23 mouse cellular contexts compared by ENCODE assay signal in the genomic region with DNA sequence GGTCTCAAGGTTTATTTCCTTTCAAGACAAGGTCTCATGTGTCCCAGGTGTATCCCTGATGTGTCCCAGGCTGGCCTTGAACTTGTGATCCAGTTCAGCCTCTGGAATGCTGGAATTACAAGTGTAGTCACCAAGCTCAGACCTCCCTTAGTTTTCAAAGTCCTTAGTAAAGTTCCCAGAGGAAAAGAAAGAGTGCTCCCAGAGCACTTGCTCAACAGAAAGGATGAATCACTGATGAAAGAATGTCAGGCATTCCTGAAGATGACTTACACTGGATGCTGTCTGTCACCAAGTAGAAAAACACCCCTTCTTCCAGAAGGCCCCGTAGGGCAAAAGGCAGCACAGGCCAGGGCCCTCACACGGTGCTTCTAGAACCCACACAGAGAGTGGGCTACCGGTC. TPM values are rescaled to one million over a fixed set of nuclear protein-coding genes. Genes with fewer than 3 reads are reported as not detected.
DNase-seq lines count a peak whose midpoint lies in the region; ATAC-seq lines count a peak whose summit lies in the region.
"Had no signal": no experiment of that assay in that cellular context is flagged by ENCODE, and none has a peak within 500 bp of the region (broad histone marks: within the 10 kb centered on the region; RNA-seq: fewer than 3 reads in every experiment).

No protein-coding gene starts in this region.

- no peak overlapping the region for H3K4me3 ChIP-seq in heart, embryonic 10.5 days
- no peak overlapping the region for H3K4me3 ChIP-seq in kidney, embryonic 14.5 days (ENCODE audit: low read length)
- H3K4me3 ChIP-seq in limb, embryonic 10.5 days, result no peak overlapping the region
- H3K4me3 ChIP-seq: embryonic facial prominence, embryonic 15.5 days; forebrain, embryonic 15.5 days; heart, adult 2 months; megakaryocyte, embryonic 14.5 days; midbrain, embryonic 13.5 days had no signal

- H3K4me1 ChIP-seq in heart, embryonic 10.5 days, result peaks cover 52% of the 10 kb centered on the region
- H3K4me1 ChIP-seq in kidney, embryonic 14.5 days (ENCODE audit: control insufficient read depth, insufficient read depth, low read length), result 0 out of 2 replicates have a peak, but pooled peaks cover 3% of the 10 kb centered on the region
- peaks cover 21% of the 10 kb centered on the region for H3K4me1 ChIP-seq in limb, embryonic 10.5 days

- DNase-seq in heart, embryonic 10.5 days (ENCODE audit: low spot score), result no peak
- DNase-seq in heart, postnatal 10 days, result no peak
- peak; percentile 51 for DNase-seq in lung, postnatal 36 days
- no peak for DNase-seq in lung, adult 18-20 months
- peak; percentile 71 for DNase-seq in Muller cell, postnatal 12 days (ENCODE audit: inconsistent ontology term)
- no peak for DNase-seq in limb, embryonic 10.5 days (ENCODE audit: low spot score)
- DNase-seq: cerebellum, adult 9-10 months; gastrocnemius, postnatal 25 days; kidney, adult 9 months; kidney, postnatal 4 days; liver, postnatal 0 days; right cerebral cortex, postnatal 14 days; thymus, adult 2 months; thymus, postnatal 4 days had no signal

- no peak overlapping the region for H3K4me2 ChIP-seq in kidney, embryonic 14.5 days (replicated peaks; ENCODE audit: low read depth, low read length)
- H3K4me2 ChIP-seq: embryonic facial prominence, embryonic 15.5 days; forebrain, embryonic 15.5 days; midbrain, embryonic 13.5 days had no signal

- no peaks in the 10 kb centered on the region for H3K9me3 ChIP-seq in heart, embryonic 10.5 days
- no peaks in the 10 kb centered on the region for H3K9me3 ChIP-seq in kidney, embryonic 14.5 days (ENCODE audit: control insufficient read depth, low read length)
- no peaks in the 10 kb centered on the region for H3K9me3 ChIP-seq in limb, embryonic 10.5 days (replicated peaks)
- H3K9me3 ChIP-seq: embryonic facial prominence, embryonic 15.5 days; forebrain, embryonic 15.5 days; midbrain, embryonic 13.5 days had no signal

- ATAC-seq in kidney, embryonic 14.5 days (ENCODE audit: low FRiP score, low TSS enrichment), result no peak
- ATAC-seq: forebrain, embryonic 15.5 days; hindbrain, postnatal 0 days; intestine, embryonic 16.5 days; liver, postnatal 0 days; midbrain, embryonic 13.5 days had no signal

- H3K36me3 ChIP-seq in heart, embryonic 10.5 days, result no peaks in the 10 kb centered on the region
- H3K36me3 ChIP-seq in kidney, embryonic 14.5 days (ENCODE audit: control insufficient read depth, insufficient read depth, low read length), result no peaks in the 10 kb centered on the region
- H3K36me3 ChIP-seq in limb, embryonic 10.5 days, result no peaks in the 10 kb centered on the region
- H3K36me3 ChIP-seq: embryonic facial prominence, embryonic 15.5 days; forebrain, embryonic 15.5 days; midbrain, embryonic 13.5 days had no signal

- WGBS in heart, embryonic 10.5 days, result 29% methylated on average over 3 of the region's 3 CpGs
- WGBS in kidney, embryonic 14.5 days, result 76% methylated on average over 3 of the region's 3 CpGs
- WGBS in limb, embryonic 10.5 days, result 83% methylated on average over 3 of the region's 3 CpGs

- no peak overlapping the region for H3K9ac ChIP-seq in kidney, embryonic 14.5 days (ENCODE audit: low read depth, low read length)
- H3K9ac ChIP-seq: embryonic facial prominence, embryonic 15.5 days; forebrain, embryonic 15.5 days; liver, postnatal 0 days; midbrain, embryonic 13.5 days had no signal

- intact Hi-C loops in heart, postnatal 10 days (cut with DNase I), result no loop called here

- peak overlapping the region; percentile 73 for H3K27ac ChIP-seq in heart, embryonic 10.5 days
- H3K27ac ChIP-seq in kidney, embryonic 14.5 days (ENCODE audit: low read depth, low read length), result no peak overlapping the region
- no peak overlapping the region for H3K27ac ChIP-seq in limb, embryonic 10.5 days
- H3K27ac ChIP-seq: embryonic facial prominence, embryonic 15.5 days; forebrain, embryonic 15.5 days; heart, adult 2 months; hindbrain, postnatal 0 days; midbrain, embryonic 13.5 days; stomach, postnatal 0 days had no signal

- no peaks in the 10 kb centered on the region for H3K27me3 ChIP-seq in heart, embryonic 10.5 days (ENCODE audit: insufficient read depth, poor library complexity, severe bottlenecking)
- no peaks in the 10 kb centered on the region for H3K27me3 ChIP-seq in kidney, embryonic 14.5 days (ENCODE audit: control insufficient read depth, insufficient read depth, low read length)
- H3K27me3 ChIP-seq in limb, embryonic 10.5 days (ENCODE audit: low read depth, poor library complexity, severe bottlenecking), result no peaks in the 10 kb centered on the region
- H3K27me3 ChIP-seq: embryonic facial prominence, embryonic 15.5 days; forebrain, embryonic 15.5 days; megakaryocyte, embryonic 14.5 days; midbrain, embryonic 13.5 days had no signal

RNA-seq across cellular contexts. Expression of a gene that starts 28.6 kb away (rescaled TPM):
- polyA plus RNA-seq in heart, embryonic 10.5 days (2016; fragmentation: Nextera tagmentation; extraction: Ambion mirVana), result 263 and 343 TPM in 2 replicates
- 100 to 1,000 TPM; 309 to 310 TPM for total RNA-seq in heart, postnatal 10 days (2021)
- 68.5 and 132 TPM in 2 replicates for polyA plus RNA-seq in kidney, embryonic 14.5 days (2014; fragmentation: Nextera tagmentation; extraction: Ambion mirVana)
- polyA plus RNA-seq in limb, embryonic 10.5 days (2016; fragmentation: Nextera tagmentation; extraction: Ambion mirVana), result 208 and 220 TPM in 2 replicates

RNA-seq across cellular contexts. Expression of a gene that starts 52.0 kb away (rescaled TPM):
- polyA plus RNA-seq in heart, embryonic 10.5 days (2016; fragmentation: Nextera tagmentation; extraction: Ambion mirVana), result 162 and 193 TPM in 2 replicates
- 100 to 1,000 TPM in 1 of 2 experiments, 10 to 100 TPM in 1; 94.6 to 106 TPM for total RNA-seq in heart, postnatal 10 days (2021)
- polyA plus RNA-seq in kidney, embryonic 14.5 days (2014; fragmentation: Nextera tagmentation; extraction: Ambion mirVana), result 254 and 273 TPM in 2 replicates
- 233 TPM in 2 replicates for polyA plus RNA-seq in limb, embryonic 10.5 days (2016; fragmentation: Nextera tagmentation; extraction: Ambion mirVana)

Comparison
In these comparisons a context has a peak if more than half of its experiments do, and no peak if none do; other contexts are left out.
1. DNase-seq: peak in lung, postnatal 36 days (single experiment) and Muller cell, postnatal 12 days (single experiment); none in heart, embryonic 10.5 days (single experiment), heart, postnatal 10 days (0 of 2), lung, adult 18-20 months (0 of 2) and limb, embryonic 10.5 days (single experiment).